Mouse (Mus musculus) bone marrow, adult 2 months (tissue): ENCODE data around the gene Ccnk.

Experiments used
- CTCF ChIP-seq: fragments of 200-500 bp; IDR thresholded peaks from 2 replicates; pipeline ENCODE4 v1.5.1; 2011; ENCODE audit warnings: low read length, control low read depth; ENCODE audit not compliant: control insufficient read depth, insufficient read depth
- POLR2A ChIP-seq: fragments of 200-500 bp; IDR thresholded peaks from 2 replicates; pipeline ENCODE4 v1.6.1; 2011; ENCODE audit warnings: low read depth, mild to moderate bottlenecking, control low read depth, low read length, borderline replicate concordance; ENCODE audit not compliant: control insufficient read depth

GRCm38 (mm10) chr12:108219825-108220616 is 40.6 kb downstream of the Ccnk start:
- TF ChIP-seq CTCF (no peak), POLR2A (no peak)
